Mouse (Mus musculus) intestine, embryonic 15.5 days (tissue): Measurements from ENCODE around the gene Mybph. TPM values are rescaled to one million over a fixed set of nuclear protein-coding genes. Genes with fewer than 3 reads are reported as not detected.

Experiments
- ATAC-seq: fragments of 200-750 bp; cut with Nextera tagmentation; 2 replicates; pipeline ENCODE4 v1.8.0; 2017; ENCODE audit warnings: moderate TSS enrichment, moderate library complexity
- H3K27ac ChIP-seq: fragments of 300-500 bp; sonication (generic); 2 replicates; pipeline ENCODE4 v1.5.1; 2015; ENCODE audit warnings: mild to moderate bottlenecking, inconsistent platforms
- H3K27me3 ChIP-seq: fragments of 300-500 bp; sonication (generic); replicated peaks from 2 replicates; pipeline ENCODE4 v1.6.1; 2015; ENCODE audit warnings: inconsistent platforms
- H3K36me3 ChIP-seq: fragments of 300-500 bp; sonication (generic); 2 replicates; pipeline ENCODE4 v1.6.1; 2015; ENCODE audit warnings: inconsistent platforms
- H3K4me1 ChIP-seq: fragments of 300-500 bp; sonication (generic); replicated peaks from 2 replicates; pipeline ENCODE4 v1.6.1; 2015; ENCODE audit warnings: inconsistent platforms
- H3K4me2 ChIP-seq: fragments of 300-500 bp; sonication (generic); replicated peaks from 2 replicates; pipeline ENCODE4 v1.6.1; 2015; ENCODE audit warnings: mild to moderate bottlenecking, inconsistent platforms
- H3K4me3 ChIP-seq: fragments of 300-500 bp; sonication (generic); replicated peaks from 2 replicates; pipeline ENCODE4 v1.5.1; 2015; ENCODE audit warnings: inconsistent platforms
- H3K9ac ChIP-seq: fragments of 300-500 bp; sonication (generic); 2 replicates; pipeline ENCODE4 v1.6.1; 2015; ENCODE audit warnings: inconsistent platforms
- H3K9me3 ChIP-seq: fragments of 300-500 bp; sonication (generic); 2 replicates; pipeline ENCODE4 v1.6.1; 2016; ENCODE audit warnings: inconsistent platforms
- WGBS: fragments of 180-500 bp; shearing (Covaris S2); methylation state at CpG from one replicate; pipeline ENCODE4 v1.1.7; 2015; 5-methylcytosine and 5-hydroxymethylcytosine counted together
- polyA plus RNA-seq: library from polyadenylated mRNA; unstranded; fragments of >200 nt; fragmentation: Nextera tagmentation; extraction: Ambion mirVana; gene quantifications from 2 replicates; pipeline ENCODE4 v1.2.1, GENCODE M21; 2015

Mybph gene
- polyA plus RNA-seq, 1 experiment from 2014 or later = 0.52 TPM

DNA sequence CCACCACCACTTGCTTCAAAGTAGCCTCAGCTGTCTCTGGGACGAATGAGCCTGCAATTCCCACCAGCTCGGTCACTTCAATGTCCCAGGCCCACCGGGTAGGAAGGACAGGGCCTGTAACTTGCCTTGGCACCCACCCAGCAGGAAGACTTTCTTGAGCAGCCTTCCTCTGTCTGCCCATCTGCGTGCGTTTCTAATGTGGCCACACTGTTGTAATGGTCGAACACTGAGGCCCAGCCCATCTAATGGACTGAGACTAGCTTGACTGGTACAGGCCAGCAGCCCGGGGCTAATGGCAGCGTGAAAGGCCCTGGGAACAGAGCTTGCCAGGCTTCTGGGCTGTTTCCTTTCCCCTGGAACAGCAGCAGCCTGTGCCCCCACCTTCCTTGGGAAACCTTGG is 39.1 kb downstream of the Mybph start:
- no peak overlapping the region for H3K4me3 ChIP-seq
- H3K36me3 ChIP-seq = no peaks in the 10 kb centered on the region
- no peak for ATAC-seq
- peak overlapping the region; percentile 38; the same call in 1 of the 2 replicates for H3K27ac ChIP-seq
- H3K4me2 ChIP-seq = peak overlapping the region; percentile 90; the same call in 1 of the 2 replicates
- 75% methylated on average over 8 of the region's 8 CpGs for WGBS
- no peak overlapping the region for H3K9ac ChIP-seq
- peaks cover 24% of the 10 kb centered on the region for H3K4me1 ChIP-seq
- H3K27me3 ChIP-seq = peaks cover 34% of the 10 kb centered on the region
- H3K9me3 ChIP-seq = no peaks in the 10 kb centered on the region

DNA sequence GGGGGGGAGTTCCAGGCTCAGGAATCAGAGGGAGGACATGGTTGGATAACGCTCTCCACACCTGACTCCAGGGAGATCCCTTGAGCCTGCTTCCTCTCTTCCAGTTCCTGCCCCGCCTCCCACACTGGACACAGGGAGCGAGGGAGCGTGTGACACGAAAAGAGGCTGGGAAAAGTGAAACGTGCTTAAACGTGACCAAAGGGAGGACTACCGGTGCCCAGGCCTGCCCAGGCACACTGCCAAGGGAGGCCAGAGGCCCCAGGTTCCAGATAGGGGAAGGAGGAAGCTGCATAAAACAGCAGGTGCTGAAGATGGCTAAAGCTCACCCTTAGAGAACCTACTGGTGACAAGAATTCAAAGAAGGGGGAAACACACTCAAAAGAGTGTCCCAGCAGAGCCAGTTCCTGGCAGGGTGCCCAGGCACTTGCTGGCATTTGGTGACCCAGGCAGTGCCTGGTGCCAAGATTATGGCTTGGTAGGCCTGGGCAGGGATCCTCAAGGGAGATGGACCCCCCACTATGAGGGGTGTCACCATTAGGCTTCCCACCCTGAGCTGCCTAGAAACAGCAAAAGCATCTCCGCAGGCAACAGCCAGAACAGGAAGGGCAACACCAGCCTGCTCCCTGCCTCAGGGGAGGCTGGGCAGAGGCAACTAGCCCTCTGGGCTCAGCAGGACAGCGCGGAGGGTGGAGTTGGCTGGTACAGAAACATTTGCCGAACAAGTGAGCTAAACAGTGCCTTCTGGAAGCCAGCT is 39.7 kb downstream of the Mybph start:
- Histone ChIP-seq H3K9ac (no peak overlapping the region), H3K4me3 (no peak overlapping the region), H3K27me3 (peaks cover 34% of the 10 kb centered on the region), H3K4me1 (peaks cover 24% of the 10 kb centered on the region), H3K9me3 (no peaks in the 10 kb centered on the region), H3K36me3 (no peaks in the 10 kb centered on the region), H3K27ac (peak overlapping the region; percentile 55), H3K4me2 (peak overlapping the region; percentile 90; the same call in 1 of the 2 replicates)
- ATAC-seq = peak; percentile 78
- 49% methylated on average over 12 of the region's 12 CpGs for WGBS

DNA sequence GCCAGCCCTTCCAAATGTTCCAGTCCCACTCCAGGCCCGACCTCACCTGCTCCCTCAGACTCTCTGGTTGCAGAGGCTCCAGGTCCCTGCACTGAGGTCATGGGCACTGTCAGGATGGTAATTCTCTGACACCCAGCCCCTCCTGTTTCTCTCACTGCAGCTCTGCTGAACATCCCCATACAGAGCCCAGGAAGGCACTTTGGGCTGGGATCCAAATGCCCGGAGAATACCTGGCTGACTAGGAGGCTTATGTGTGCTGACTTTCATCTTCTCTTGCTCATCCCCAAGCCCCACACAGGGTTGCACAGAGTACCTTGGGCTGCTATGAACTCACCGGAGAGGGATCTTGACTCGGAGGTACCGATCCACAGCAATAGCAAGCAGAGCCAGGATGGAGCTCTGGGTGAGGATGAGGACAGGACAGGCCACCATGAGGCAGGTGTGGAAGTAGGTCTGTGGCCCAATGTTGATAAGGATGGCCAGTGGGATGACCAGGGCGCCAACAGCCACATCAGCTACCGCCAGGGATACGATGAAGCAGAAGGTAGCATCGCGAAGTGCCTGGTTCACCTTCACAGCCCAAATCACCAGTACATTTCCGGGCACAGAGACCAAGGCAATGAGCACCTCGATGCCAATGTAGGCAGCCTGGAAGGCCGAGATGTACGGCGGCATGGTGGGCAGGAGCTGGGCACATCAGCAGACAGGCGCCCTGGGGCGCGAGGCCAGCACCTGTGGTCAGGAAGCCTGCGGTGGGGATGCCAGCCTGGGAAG is 40.6 kb downstream of the Mybph start:
- Histone ChIP-seq H3K27ac (peak overlapping the region; percentile 55; the same call in 1 of the 2 replicates), H3K36me3 (no peaks in the 10 kb centered on the region), H3K27me3 (peaks cover 34% of the 10 kb centered on the region), H3K4me3 (peak overlapping the region; percentile 41), H3K9me3 (no peaks in the 10 kb centered on the region), H3K9ac (peak overlapping the region; percentile 29), H3K4me1 (peaks cover 24% of the 10 kb centered on the region), H3K4me2 (peak overlapping the region; percentile 90)
- no peak for ATAC-seq
- WGBS = 51% methylated on average over 19 of the region's 19 CpGs

DNA sequence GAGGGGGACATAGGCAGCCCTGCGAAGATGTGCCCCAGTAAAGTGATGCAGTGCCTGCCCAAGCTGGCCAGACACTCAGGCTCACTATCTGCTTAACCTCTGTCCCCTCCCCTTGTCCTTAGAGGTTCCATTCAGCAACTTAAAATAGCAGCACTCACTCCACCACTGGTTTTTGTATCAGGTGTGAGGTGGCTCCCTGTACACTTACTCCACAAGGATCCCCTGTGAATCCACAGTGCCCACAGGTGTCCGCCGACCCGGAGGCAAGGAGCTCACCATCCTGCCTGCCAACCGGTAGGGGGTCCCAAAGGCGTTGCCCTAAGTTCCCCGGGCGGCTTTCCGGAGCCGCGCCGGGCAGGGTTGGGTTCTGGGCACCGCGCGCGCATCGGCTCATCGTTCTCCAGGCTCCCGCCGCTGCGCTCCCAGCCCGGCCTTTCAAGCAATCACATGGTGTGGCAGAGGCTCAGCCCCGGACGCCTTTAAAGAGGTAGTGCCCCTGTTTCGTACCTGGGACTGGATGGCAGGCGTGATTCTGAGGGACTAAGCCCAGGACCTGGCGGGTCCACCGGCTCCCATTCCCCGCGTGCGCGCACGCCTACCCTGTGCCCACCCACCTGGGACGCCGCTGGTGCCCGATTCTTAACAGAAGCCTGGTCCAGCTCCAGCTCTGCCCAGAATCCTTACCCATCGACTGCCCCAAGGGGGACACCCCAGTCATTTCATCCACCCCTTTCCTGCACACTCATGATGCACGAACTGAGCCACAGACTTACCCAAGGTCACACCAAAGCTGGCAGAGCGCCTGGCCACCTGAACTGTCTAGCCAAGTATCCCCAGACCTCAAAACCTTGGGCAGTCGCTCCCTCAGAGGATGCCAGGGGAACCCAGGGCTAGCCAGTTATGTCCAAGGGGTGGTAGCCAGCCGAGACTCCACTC is 41.5 kb downstream of the Mybph start:
- H3K27me3 ChIP-seq = peaks cover 34% of the 10 kb centered on the region
- H3K4me2 ChIP-seq = peak overlapping the region; percentile 90
- H3K9me3 ChIP-seq = no peaks in the 10 kb centered on the region
- 2% methylated on average over 41 of the region's 41 CpGs for WGBS
- ATAC-seq = peak; percentile 44
- peak overlapping the region; percentile 41 for H3K4me3 ChIP-seq
- H3K36me3 ChIP-seq = no peaks in the 10 kb centered on the region
- H3K9ac ChIP-seq = peak overlapping the region; percentile 29
- H3K4me1 ChIP-seq = peaks cover 24% of the 10 kb centered on the region
- H3K27ac ChIP-seq = no peak overlapping the region

DNA sequence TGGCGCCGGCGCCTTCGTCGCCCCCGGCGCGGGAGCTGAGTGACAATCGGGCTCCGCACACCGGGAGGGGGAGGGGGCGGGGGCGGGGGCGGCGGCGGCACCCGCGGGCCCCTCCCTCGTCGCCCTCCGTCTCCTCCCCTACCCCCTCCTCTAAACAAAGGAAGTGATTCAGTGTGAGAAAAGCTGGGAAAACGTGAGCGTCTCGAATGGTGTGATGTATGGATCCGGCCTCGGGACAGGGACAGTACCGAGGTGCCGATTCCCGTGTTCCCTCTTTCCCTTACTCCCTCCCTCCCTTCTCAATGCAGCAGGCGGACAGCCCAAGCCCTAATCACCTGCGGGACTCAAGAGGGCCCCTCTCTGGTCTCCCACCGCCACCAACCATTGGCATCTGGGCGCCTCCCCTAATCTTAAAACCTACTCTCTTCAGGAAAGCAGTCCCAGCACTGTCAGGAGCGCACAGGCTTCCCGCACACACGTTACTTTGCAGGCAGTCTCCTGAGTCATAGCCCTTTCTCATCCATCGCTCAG is 42.2 kb downstream of the Mybph start, which contains the start of gene Adora1:
Adora1 (minus strand) TSS at position 41 of the 531 bp plus-strand sequence.
- peak within 1 kb of the TSS; percentile 90 for H3K4me2 ChIP-seq
- H3K27me3 ChIP-seq = peaks cover 34% of the 10 kb centered on the region
- no peak for ATAC-seq
- no peaks in the 10 kb centered on the region for H3K36me3 ChIP-seq
- H3K27ac ChIP-seq = no peak within 1 kb of the TSS
- peak within 1 kb of the TSS; percentile 41 for H3K4me3 ChIP-seq
- H3K9me3 ChIP-seq = no peaks in the 10 kb centered on the region
- peaks cover 24% of the 10 kb centered on the region for H3K4me1 ChIP-seq
- WGBS = 2% methylated on average over 26 of the region's 37 CpGs
- H3K9ac ChIP-seq = peak within 1 kb of the TSS; percentile 29

DNA sequence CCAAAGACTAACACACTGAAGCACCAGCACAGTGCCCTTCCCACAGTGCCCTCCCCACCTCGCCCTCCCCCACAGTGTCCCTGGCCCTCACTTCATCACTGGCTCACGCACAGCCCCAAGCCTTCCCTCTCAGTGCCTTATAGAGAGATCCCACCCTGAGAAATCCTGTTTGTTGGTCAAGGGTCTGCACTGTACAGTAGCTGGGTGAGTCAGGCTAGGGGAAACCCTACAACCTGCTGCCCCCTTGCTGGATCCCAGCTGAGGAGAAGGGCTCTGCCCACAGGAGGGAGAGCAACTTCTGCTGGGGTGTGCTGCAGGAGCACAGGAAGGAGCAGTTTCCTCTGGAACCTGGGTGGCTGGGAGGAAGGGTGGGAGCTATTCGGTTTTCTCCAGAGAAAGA is 42.9 kb downstream of the Mybph start:
- no peak overlapping the region for H3K9ac ChIP-seq
- H3K27ac ChIP-seq = no peak overlapping the region
- 53% methylated on average over 3 of the region's 3 CpGs for WGBS
- H3K4me2 ChIP-seq = peak overlapping the region; percentile 90
- H3K27me3 ChIP-seq = peaks cover 34% of the 10 kb centered on the region
- no peaks in the 10 kb centered on the region for H3K36me3 ChIP-seq
- no peak overlapping the region for H3K4me3 ChIP-seq
- peaks cover 24% of the 10 kb centered on the region for H3K4me1 ChIP-seq
- no peaks in the 10 kb centered on the region for H3K9me3 ChIP-seq
- ATAC-seq = no peak

DNA sequence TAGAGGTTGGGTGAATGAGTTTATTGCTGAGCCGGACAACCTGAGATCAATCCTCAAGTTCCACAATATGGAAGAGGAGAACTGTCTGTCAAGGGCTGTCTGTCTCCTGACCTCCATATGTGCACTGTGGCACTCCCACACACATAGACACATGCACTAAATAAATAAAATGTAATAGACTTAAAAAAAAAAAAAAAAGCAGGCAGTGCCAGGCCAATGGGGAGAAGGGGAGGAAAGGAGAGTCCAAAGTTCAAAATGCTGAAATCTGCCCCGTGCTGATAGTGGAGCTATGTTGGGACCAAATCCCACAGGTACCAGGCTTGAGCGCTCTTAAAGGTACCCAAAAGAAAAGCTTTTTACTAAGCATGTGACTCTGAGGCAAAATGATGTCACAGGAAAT is 44.2 kb downstream of the Mybph start:
- peak; percentile 35 for ATAC-seq
- WGBS = 63% methylated on average over 3 of the region's 3 CpGs

DNA sequence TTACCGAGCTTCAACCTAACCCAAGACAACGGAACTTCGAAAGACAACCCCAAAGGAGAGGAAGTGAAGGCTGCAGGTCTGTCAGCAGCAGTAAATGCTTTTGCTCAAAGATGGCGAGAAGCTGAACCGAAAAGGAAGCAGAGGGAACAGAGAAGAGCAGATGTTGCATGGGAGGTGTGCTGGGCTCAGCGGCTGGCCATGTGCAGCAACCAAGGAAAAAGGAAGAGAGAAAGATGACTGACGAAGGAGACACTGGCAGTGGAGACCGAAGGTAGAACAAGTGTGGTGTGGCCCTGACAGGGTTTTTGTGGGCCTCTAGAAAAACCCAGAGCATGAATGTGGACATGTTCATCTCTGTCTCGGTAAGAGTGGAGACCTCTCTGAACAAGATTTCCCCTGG is 47.5 kb downstream of the Mybph start:
- Histone ChIP-seq H3K27ac (no peak overlapping the region), H3K36me3 (no peaks in the 10 kb centered on the region), H3K9ac (no peak overlapping the region), H3K4me3 (no peak overlapping the region), H3K9me3 (no peaks in the 10 kb centered on the region), H3K4me1 (peaks cover 12% of the 10 kb centered on the region), H3K4me2 (no peak overlapping the region), H3K27me3 (0 out of 2 replicates have a peak, but pooled peaks cover 7% of the 10 kb centered on the region)
- 84% methylated on average over 9 of the region's 9 CpGs for WGBS
- no peak for ATAC-seq

More for the DNA sequence above, 44.2 kb downstream of the Mybph start:
- Histone ChIP-seq H3K4me2 (no peak overlapping the region), H3K9me3 (no peaks in the 10 kb centered on the region), H3K27ac (no peak overlapping the region), H3K9ac (no peak overlapping the region), H3K4me3 (no peak overlapping the region), H3K27me3 (peaks cover 34% of the 10 kb centered on the region), H3K4me1 (peaks cover 24% of the 10 kb centered on the region), H3K36me3 (no peaks in the 10 kb centered on the region)

DNA sequence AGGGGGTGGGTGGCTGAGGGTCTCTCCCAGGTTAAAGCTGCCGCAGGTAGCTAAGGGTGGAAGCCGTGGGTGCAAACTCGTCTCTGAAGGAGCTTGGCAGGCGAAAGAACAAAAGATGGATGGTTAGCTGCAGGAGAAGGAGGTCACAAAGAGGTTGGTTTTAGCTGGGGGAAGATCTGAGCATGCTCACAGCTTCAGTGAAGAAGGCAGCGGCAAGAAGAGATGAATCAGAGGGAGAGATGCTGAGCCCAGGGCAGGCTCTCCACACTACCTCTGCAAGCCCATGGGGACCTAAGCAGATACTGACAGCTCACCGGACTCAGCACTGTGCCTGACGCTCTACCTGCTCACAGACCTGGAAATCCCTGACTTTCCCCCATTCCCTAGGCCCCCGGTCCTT is 48.0 kb downstream of the Mybph start:
- H3K9ac ChIP-seq = no peak overlapping the region
- WGBS = 62% methylated on average over 8 of the region's 8 CpGs
- no peaks in the 10 kb centered on the region for H3K36me3 ChIP-seq
- no peaks in the 10 kb centered on the region for H3K9me3 ChIP-seq
- H3K4me3 ChIP-seq = no peak overlapping the region
- no peak overlapping the region for H3K27ac ChIP-seq
- H3K4me1 ChIP-seq = peaks cover 11% of the 10 kb centered on the region
- H3K4me2 ChIP-seq = no peak overlapping the region
- 0 out of 2 replicates have a peak, but pooled peaks cover 1% of the 10 kb centered on the region for H3K27me3 ChIP-seq
- no peak for ATAC-seq

DNA sequence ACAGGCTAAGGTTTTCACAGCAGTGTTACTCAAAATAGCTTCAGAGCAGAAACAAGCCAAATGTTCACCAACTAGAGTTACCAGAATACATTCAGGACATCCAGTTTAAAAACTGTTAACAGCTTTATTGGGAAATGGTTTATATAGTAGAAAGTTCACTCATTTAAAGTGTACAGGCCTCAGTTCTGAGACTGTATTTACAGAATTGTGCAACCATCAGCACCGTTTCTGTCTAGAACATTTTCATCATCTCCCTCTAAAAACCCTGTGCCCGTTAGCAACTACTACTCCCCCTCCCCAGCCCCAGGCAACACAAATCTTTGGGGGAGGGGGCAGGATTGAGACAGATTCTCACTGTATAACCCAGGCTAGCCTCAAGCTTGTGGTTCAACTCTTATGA is 49.0 kb downstream of the Mybph start:
- H3K36me3 ChIP-seq = no peaks in the 10 kb centered on the region
- H3K9me3 ChIP-seq = no peaks in the 10 kb centered on the region
- H3K27me3 ChIP-seq = no peaks in the 10 kb centered on the region
- no peak overlapping the region for H3K4me2 ChIP-seq
- H3K4me3 ChIP-seq = no peak overlapping the region
- no peak overlapping the region for H3K9ac ChIP-seq
- no peak for ATAC-seq
- peaks cover 8% of the 10 kb centered on the region for H3K4me1 ChIP-seq
- H3K27ac ChIP-seq = no peak overlapping the region
- 65% methylated on average over 2 of the region's 2 CpGs for WGBS

DNA sequence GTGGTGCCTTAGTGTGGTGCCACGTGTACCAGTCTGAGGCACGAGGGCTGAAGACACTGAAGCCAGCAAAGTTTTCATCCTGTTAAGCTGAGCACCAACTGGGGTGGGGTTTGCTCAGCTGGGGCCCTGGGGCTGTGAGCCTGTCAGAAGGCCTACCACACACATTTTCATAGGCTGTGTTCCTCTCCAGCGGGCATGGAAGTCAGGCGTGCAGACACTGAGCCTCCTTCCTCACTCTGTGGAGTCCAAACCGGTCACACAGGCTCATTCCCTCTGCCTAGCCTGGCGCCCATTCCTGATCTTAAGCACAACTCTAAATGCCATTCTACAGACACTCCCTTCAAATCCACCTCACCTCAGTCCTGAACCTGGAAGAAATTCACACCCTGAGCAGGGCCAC is 50.3 kb downstream of the Mybph start:
- H3K36me3 ChIP-seq = no peaks in the 10 kb centered on the region
- H3K27me3 ChIP-seq = no peaks in the 10 kb centered on the region
- H3K4me1 ChIP-seq = peaks cover 7% of the 10 kb centered on the region
- H3K9me3 ChIP-seq = no peaks in the 10 kb centered on the region
- no peak for ATAC-seq
- H3K9ac ChIP-seq = no peak overlapping the region; the same call in 1 of the 2 replicates
- no peak overlapping the region for H3K4me2 ChIP-seq
- H3K4me3 ChIP-seq = no peak overlapping the region
- WGBS = 74% methylated on average over 6 of the region's 6 CpGs
- no peak overlapping the region for H3K27ac ChIP-seq
